Mouse (Mus musculus) cortical plate, adult 2 months (tissue): ENCODE results near the gene Ckap4.

Experiments
- CTCF ChIP-seq: fragments of 200-500 bp; IDR thresholded peaks from 2 replicates; pipeline ENCODE4 v1.5.1; 2011; ENCODE audit warnings: mild to moderate bottlenecking, control low read depth, low read length; ENCODE audit not compliant: insufficient read depth; ENCODE audit errors: extremely low read depth
- POLR2A ChIP-seq: fragments of 200-500 bp; IDR thresholded peaks from 2 replicates; pipeline ENCODE4 v1.6.1; 2011; ENCODE audit warnings: mild to moderate bottlenecking, low read length, control low read depth; ENCODE audit not compliant: insufficient read depth; ENCODE audit errors: extremely low read depth

DNA sequence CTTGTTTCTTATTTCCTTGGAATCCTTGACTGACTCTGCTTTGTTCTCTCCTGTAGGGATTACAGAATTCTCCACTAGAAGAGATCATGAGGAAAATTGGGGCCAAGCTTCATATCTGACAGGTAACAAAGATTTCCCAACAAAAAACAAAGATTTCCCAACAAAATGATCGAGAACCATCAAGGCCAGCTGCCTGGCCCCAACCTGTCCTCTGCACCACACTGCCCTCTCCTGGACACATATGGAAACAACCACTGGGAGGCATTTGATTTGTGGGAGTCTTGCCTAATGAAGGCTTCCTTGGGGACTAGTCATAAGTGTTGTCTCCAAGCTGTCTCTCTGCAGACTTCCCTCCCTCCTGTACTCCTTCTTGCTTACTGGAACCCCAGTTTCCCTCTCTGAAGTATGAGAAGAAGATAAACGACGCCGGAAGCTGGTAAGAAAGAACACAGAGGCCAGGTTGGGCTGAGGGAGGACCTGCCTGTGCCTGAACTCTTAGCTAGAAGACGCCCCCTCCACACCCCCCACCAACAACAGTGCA, 19.8 kb downstream of the Ckap4 start:
- TF ChIP-seq POLR2A (no peak), CTCF (peak; percentile 65)
